Mouse (Mus musculus) splenic B cell, adult 2 months (primary cell): ENCODE measurements around the gene Vps13a.

ENCODE experiments used
- DNase-seq: peaks from one replicate; pipeline ENCODE4 v3.0.0-alpha.2; 2011; ENCODE audit warnings: low read depth, low spot score
- H3K27me3 ChIP-seq: 2 replicates; pipeline ENCODE4 v1.6.1; 2012; ENCODE audit warnings: mild to moderate bottlenecking, low read length, moderate library complexity, mixed read lengths; ENCODE audit not compliant: control insufficient read depth, poor library complexity, insufficient read depth, severe bottlenecking
- H3K36me3 ChIP-seq: 2 replicates; pipeline ENCODE4 v1.6.1; 2012; ENCODE audit warnings: mild to moderate bottlenecking, low read length, moderate library complexity, mixed read lengths; ENCODE audit not compliant: control insufficient read depth, poor library complexity, insufficient read depth, severe bottlenecking

Gene Vps13a

DNA sequence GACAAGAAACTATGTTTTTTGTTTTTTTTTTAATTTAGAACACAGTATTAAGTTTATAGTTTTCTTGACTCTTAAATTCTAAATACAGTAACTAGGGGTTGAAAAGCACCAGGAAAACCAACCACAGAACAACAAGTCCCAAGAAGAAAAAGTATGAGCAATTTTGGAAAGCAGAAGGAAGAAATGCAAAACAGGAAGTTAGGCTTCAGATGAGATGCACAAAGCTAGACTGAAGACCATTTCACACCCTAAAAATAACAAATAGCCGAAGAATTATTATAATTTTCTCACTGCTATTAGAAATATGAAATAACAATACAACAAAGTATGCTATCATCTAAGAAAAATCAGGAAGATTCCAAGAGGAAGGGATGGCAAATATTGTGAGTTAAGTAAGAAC, 78.9 kb downstream of the Vps13a start:
- peak; percentile 11 for DNase-seq
- Histone ChIP-seq H3K27me3 (no peaks in the 10 kb centered on the region), H3K36me3 (0 out of 2 replicates have a peak, but pooled peaks cover 1% of the 10 kb centered on the region)

- Histone ChIP-seq H3K27me3 (no peaks in the 10 kb centered on the region), H3K36me3 (peaks cover 9% of the 10 kb centered on the region)
- no peak for DNase-seq
These were observed 95.8 kb downstream of the Vps13a start for GRCm38 (mm10) chr19:16684922-16685321.

GRCm38 (mm10) chr19:16684210-16684609, 96.5 kb downstream of the Vps13a start:
- no peaks in the 10 kb centered on the region for H3K27me3 ChIP-seq
- peaks cover 9% of the 10 kb centered on the region for H3K36me3 ChIP-seq
- no peak for DNase-seq

DNA sequence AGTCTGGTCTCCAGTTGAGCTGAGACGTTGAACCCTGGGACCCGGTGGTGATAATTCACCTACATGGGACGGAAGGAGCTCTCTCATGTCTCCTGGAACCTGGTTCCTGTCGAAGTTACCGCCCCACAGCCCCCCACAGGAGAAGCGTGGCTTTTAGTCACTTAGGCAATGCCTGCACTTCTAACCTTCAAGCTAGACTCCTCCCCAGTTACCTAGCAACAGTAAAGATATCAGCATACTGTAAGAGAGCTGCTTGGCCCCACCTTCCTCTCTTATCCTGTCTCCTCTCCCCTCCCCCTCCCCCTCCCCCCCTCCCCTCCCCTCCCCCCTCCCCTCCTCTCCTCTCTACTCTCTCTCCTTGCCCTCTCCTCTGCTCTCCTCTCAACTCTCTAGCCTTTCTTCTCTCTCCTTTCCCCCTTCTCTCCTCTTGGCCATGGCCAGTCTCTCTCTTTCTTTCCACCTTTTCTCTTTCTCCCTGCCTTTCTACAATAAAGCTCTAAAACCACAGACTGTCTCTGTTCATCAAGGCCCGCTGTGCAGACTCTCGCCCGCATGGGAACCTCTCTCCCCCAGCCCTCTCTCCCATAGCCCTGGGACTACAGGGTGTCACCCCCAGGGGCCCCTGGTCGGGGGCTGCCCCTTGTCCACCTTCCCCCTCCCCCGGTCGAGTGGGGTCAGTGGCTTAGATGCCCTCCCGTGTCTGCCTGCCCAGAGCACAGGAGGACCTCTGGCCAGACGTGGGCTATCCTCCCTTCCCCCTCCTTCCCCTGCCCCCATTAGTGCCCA, 154.9 kb downstream of the Vps13a start:
- DNase-seq = no peak
- Histone ChIP-seq H3K36me3 (0 out of 2 replicates have a peak, but pooled peaks cover 1% of the 10 kb centered on the region), H3K27me3 (no peaks in the 10 kb centered on the region)

DNA sequence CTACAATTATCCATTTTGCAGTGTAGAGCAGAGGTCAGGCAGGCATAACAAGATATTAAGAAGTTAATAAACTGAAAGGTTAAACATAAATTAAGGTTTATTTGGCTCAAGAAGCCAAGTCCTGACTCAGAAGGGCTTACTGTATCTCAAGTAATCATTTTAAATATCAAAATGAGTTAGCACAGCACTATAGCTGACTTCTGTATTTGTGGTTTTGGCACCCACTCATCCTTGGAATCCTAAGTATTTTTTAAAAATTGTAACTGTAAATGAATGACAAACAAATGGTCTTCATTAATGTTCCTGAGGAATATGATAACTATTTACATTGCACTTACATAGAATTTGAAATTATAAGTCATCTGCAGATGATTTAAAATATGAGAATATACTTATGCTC, 155.7 kb downstream of the Vps13a start:
- H3K27me3 ChIP-seq = no peaks in the 10 kb centered on the region
- DNase-seq = no peak
- H3K36me3 ChIP-seq = 0 out of 2 replicates have a peak, but pooled peaks cover 1% of the 10 kb centered on the region

GRCm38 (mm10) chr19:16623154-16623553, 157.6 kb downstream of the Vps13a start:
- Histone ChIP-seq H3K36me3 (peaks cover 4% of the 10 kb centered on the region; the same call in 1 of the 2 replicates), H3K27me3 (no peaks in the 10 kb centered on the region)
- no peak for DNase-seq

- Histone ChIP-seq H3K27me3 (no peaks in the 10 kb centered on the region), H3K36me3 (no peaks in the 10 kb centered on the region)
- DNase-seq = no peak
These were observed 173.1 kb downstream of the Vps13a start for GRCm38 (mm10) chr19:16607634-16608033.

- Histone ChIP-seq H3K27me3 (no peaks in the 10 kb centered on the region), H3K36me3 (no peaks in the 10 kb centered on the region)
- no peak for DNase-seq
These were observed 178.7 kb downstream of the Vps13a start for GRCm38 (mm10) chr19:16602026-16602425.

DNA sequence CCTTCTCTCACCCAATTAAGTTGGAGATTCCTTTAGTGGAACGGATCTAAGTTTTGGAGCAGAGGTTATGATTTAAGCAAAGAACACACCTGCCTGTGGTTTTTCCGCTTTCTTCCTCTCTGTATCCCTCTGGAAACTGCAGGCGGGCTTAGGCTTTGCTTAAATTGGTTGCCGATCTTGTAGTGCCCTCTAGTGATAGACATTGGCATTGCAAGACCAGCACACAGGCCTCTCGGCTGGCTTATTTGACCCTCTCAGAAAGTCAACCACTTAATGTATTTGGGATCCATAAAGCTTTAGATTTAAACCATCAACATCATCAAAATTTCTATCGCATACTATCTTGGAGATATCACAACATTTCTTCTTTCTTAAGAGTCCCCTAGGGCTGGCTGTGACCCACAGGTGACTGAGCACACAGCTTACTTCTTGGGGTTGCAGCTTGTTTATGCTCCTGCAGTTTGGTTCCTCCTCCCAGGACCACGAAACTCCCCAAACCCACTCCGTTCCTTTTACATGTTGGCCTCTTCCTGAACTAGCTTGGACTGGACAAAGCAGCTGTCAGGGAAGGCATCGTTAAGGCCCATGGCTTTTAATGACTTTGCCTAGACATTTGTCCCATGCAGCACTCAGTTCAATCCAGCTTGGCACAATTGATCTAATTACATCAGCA, 181.3 kb downstream of the Vps13a start:
- DNase-seq = peak; percentile 83
- no peaks in the 10 kb centered on the region for H3K27me3 ChIP-seq

GRCm38 (mm10) chr19:16598653-16599297, 182.0 kb downstream of the Vps13a start:
- no peaks in the 10 kb centered on the region for H3K36me3 ChIP-seq
- no peak for DNase-seq

More for the DNA sequence above, 181.3 kb downstream of the Vps13a start:
- H3K36me3 ChIP-seq = no peaks in the 10 kb centered on the region

GRCm38 (mm10) chr19:16597216-16597615, 183.5 kb downstream of the Vps13a start:
- no peak for DNase-seq
- Histone ChIP-seq H3K27me3 (no peaks in the 10 kb centered on the region), H3K36me3 (no peaks in the 10 kb centered on the region)

More at GRCm38 (mm10) chr19:16598653-16599297, 182.0 kb downstream of the Vps13a start:
- no peaks in the 10 kb centered on the region for H3K27me3 ChIP-seq

- no peaks in the 10 kb centered on the region for H3K36me3 ChIP-seq
- no peaks in the 10 kb centered on the region for H3K27me3 ChIP-seq
- no peak for DNase-seq
These were observed 186.8 kb downstream of the Vps13a start for GRCm38 (mm10) chr19:16593975-16594317.

DNA sequence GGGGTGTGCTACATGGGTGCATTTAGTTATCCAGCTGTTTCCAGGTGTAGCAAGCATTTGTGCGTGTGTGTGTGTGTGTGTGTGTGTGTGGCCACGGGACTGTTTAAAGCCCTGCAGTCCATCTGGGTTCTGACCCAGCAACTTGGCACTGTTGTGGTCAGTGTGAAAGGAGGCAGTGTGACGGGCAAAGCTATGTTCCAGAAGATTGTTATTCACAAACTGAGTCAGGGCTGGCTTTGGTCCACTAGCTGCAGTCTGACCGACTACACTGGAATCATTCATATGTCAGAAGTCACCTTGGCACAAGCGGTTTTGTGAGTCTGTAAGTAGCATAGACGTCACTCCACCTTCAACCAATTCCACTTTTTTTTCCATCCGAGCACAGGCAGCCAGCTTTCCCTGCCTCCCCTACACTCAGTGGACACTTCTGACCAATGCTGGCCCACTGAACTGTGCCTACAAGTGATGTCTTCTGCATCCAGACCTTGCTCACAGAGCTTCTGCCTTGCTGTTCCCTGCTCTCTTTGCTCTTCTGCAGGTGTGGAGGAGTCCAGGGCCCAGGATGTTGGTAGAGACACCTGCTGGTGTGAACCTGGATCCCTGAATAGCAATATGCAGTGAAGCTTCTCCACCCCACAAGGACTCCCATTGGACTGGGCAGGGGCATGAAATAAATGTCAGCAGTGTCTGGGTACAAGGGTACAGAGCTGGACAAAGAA, 187.3 kb downstream of the Vps13a start:
- H3K27me3 ChIP-seq = no peaks in the 10 kb centered on the region
- no peaks in the 10 kb centered on the region for H3K36me3 ChIP-seq
- DNase-seq = no peak

DNA sequence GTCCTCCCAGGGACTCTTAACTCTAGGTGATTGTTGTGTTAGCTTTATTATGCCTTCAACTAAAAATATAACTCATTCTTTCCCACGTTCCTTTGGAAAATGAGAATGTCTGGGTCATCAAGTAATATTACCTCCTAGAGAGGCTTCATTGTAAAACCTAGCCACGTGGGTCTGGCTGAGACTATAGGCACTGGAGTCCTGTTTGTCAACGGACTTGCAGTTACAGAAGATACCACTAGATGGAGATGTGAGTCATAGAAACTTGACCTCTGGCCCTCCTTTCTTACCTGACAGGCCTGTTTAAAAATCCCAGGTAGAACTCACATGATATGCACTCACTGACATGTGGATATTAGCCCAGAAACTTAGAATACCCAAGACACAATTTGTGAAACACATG, 195.4 kb downstream of the Vps13a start:
- Histone ChIP-seq H3K27me3 (no peaks in the 10 kb centered on the region), H3K36me3 (no peaks in the 10 kb centered on the region)
- DNase-seq = peak; percentile 72
